Mouse (Mus musculus) heart, embryonic 10.5 days (tissue): ENCODE measurements around the gene Acp5. TPM values are rescaled to one million over a fixed set of nuclear protein-coding genes. Genes with fewer than 3 reads are reported as not detected.

Source experiments
- DNase-seq: peaks from one replicate; pipeline ENCODE4 v3.0.0-alpha.2; 2017; ENCODE audit warnings: low spot score
- H3K27ac ChIP-seq: fragments of 300-500 bp; sonication (generic); 2 replicates; pipeline ENCODE4 v1.5.1; 2016; ENCODE audit warnings: mild to moderate bottlenecking
- H3K27me3 ChIP-seq: fragments of 300-500 bp; sonication (generic); 2 replicates; pipeline ENCODE4 v1.6.1; 2016; ENCODE audit warnings: mild to moderate bottlenecking; ENCODE audit not compliant: poor library complexity, insufficient read depth, severe bottlenecking
- H3K36me3 ChIP-seq: fragments of 300-500 bp; sonication (generic); 2 replicates; pipeline ENCODE4 v1.6.1; 2016; ENCODE audit warnings: mild to moderate bottlenecking, moderate library complexity
- H3K4me1 ChIP-seq: fragments of 300-500 bp; sonication (generic); 2 replicates; pipeline ENCODE4 v1.6.1; 2016; ENCODE audit warnings: mild to moderate bottlenecking
- H3K4me3 ChIP-seq: fragments of 300-500 bp; sonication (generic); 2 replicates; pipeline ENCODE4 v1.5.1; 2016; ENCODE audit warnings: mild to moderate bottlenecking, moderate library complexity
- H3K9me3 ChIP-seq: fragments of 300-500 bp; sonication (generic); 2 replicates; pipeline ENCODE4 v1.6.1; 2016; ENCODE audit warnings: mild to moderate bottlenecking, moderate library complexity
- WGBS: fragments of 180-500 bp; shearing (Covaris S2); methylation state at CpG from one replicate; pipeline ENCODE4 v1.1.7; 2016; 5-methylcytosine and 5-hydroxymethylcytosine counted together
- polyA plus RNA-seq: library from polyadenylated mRNA; unstranded; fragments of >200 nt; fragmentation: Nextera tagmentation; extraction: Ambion mirVana; gene quantifications from 2 replicates; pipeline ENCODE4 v1.2.1, GENCODE M21; 2016

Gene Acp5
- polyA plus RNA-seq, 1 experiment from 2014 or later, result 62.3 TPM

DNA sequence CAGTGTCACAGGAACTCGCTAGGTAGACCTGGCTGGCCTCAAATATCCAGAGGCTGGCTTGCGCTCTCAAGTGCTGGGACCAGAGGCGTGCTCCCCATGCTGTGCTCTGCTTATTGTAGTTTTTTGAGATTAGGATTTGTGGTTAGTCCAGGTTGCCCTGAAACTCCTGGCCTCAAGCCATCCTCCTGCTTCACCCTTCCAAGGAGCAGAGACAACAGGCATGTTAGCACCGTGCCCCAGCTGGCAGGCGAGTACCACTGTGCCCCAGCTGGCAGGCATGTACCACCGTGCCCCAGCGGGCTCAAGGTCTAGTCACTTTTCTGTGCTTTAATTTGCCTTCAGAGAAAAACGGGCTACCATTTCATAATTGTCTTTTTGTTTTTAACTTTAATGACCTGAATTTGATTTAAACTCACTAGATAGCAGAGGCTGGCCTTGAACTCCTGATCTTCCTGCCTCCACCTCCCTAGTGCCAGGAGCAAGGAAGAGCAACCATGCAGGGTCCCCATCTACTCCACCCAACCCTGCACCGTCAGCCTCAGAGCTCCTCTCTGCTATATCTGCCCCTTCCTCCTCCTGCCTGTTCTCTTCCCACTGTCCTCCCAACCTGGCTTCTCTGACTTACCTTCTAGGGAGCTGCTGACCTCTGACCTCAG, 395 bp downstream of the Acp5 start:
- DNase-seq, result no peak
- H3K9me3 ChIP-seq, result no peaks in the 10 kb centered on the region
- H3K4me1 ChIP-seq, result peaks cover 24% of the 10 kb centered on the region
- peaks cover 37% of the 10 kb centered on the region; the same call in 1 of the 2 replicates for H3K27me3 ChIP-seq
- H3K36me3 ChIP-seq, result no peaks in the 10 kb centered on the region
- peak overlapping the region; percentile 45 for H3K4me3 ChIP-seq
- WGBS, result 76% methylated on average over 9 of the region's 9 CpGs
- H3K27ac ChIP-seq, result peak overlapping the region; percentile 77

- peaks cover 40% of the 10 kb centered on the region; the same call in 1 of the 2 replicates for H3K27me3 ChIP-seq
- no peaks in the 10 kb centered on the region for H3K36me3 ChIP-seq
- H3K4me3 ChIP-seq, result peak overlapping the region; percentile 45
- WGBS, result 78% methylated on average over 7 of the region's 7 CpGs
- peak overlapping the region; percentile 77 for H3K27ac ChIP-seq
- no peaks in the 10 kb centered on the region for H3K9me3 ChIP-seq
- peaks cover 24% of the 10 kb centered on the region for H3K4me1 ChIP-seq
- no peak for DNase-seq
Measured at GRCm38 (mm10) chr9:22134246-22134890, 1.1 kb downstream of the Acp5 start.

DNA sequence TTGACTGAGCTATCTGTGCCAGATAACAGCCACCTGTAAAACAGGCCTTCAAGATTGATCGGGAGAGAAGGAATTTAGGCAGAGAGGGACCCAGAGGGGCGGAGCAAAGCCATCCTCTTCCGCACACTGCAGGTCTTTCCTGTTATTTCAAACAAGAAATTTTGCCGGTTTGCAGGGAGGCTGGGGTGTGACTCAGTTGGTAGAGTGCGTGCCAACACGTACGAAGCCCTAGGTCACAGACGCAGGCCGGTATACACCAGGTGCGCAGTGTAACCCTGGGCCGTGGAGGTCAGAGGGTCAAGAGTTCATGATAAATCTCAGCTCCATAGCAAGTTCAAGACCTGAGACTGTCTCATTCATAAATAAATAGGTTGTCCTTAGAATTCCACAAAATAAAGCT, 3.3 kb downstream of the Acp5 start:
- Histone ChIP-seq H3K27me3 (peaks cover 34% of the 10 kb centered on the region; the same call in 1 of the 2 replicates), H3K4me3 (peak overlapping the region; percentile 53), H3K4me1 (peaks cover 24% of the 10 kb centered on the region), H3K9me3 (no peaks in the 10 kb centered on the region), H3K27ac (peak overlapping the region; percentile 74), H3K36me3 (no peaks in the 10 kb centered on the region)
- WGBS, result 37% methylated on average over 11 of the region's 11 CpGs
- DNase-seq, result no peak

DNA sequence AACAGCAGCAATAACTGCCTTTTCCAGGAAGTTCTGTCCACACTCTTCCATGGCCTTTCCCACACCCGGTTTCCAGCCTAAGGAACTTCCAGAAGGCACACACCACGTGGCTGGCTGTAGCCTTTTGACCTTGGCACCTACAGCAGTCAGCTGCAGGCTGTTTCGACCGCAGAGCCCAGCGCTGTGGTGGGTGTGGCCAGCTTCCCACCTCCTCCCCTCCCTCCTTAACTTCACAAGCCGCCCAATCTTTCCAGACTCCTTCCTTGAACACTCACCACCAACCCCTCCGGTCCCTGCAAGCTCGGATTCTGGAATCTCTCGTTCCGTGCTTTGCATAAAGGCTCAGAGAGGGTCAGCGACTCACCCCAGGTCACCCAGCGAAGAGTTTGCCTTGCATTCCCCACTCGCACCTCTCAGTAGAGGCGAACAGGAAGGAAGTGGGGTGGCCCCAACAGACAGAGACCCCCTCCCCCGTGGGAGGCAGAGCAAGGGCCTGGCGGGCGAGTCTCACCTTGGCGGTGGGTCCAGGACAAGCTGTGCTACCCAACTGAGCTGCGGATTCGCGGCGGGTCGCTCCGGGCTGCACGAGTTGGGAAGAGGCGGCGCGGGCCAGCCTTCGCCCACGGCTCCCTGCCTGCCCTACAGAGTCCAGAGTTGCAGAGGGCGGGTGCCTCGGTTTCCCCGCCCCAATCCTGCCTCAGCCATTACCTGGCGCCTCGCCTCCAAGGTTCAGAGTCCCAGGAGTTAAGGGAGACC, 4.1 kb downstream of the Acp5 start:
- Histone ChIP-seq H3K27ac (peak overlapping the region; percentile 74), H3K4me1 (peaks cover 16% of the 10 kb centered on the region), H3K9me3 (no peaks in the 10 kb centered on the region), H3K4me3 (peak overlapping the region; percentile 53), H3K36me3 (no peaks in the 10 kb centered on the region), H3K27me3 (peaks cover 32% of the 10 kb centered on the region; the same call in 1 of the 2 replicates)
- no peak for DNase-seq
- 2% methylated on average over 35 of the region's 35 CpGs for WGBS

DNA sequence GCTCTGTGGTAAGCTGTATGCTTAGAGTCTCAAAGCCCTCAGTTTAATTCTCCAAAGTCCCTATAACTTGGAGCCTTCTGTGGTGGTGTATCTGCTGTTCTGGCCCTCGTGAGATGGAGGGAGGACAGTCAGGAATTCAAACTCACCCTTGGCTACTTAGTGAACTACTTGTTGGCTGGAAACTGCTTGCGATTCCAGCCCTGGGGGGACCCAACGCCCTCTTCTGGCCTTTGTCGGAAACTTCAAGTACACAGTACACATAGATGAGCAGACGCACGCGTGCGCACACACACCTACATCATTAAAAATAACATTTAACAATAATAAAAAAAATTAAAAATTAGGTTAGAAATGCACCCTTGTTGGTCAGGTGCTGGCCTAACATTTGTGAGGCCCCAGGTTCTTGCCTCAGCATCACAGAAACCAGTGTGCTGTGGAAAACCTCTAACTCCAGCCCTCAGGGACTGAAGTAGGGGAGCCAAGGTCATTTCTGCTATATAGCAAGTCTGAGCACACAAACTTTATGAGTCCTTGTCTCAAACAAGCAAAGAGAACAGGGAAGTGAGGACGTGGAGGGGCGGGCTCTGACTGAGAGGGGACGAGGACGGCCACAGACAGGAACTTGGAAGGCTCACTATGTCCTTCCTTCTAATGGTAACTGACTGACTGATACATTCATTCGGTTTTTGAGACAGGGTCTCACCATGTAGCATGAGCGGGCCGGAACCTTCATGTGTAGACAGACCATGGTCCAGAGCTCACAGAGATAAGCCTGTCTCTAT, 10.1 kb downstream of the Acp5 start:
- Histone ChIP-seq H3K36me3 (no peaks in the 10 kb centered on the region), H3K27me3 (peaks cover 9% of the 10 kb centered on the region; the same call in 1 of the 2 replicates), H3K27ac (no peak overlapping the region), H3K4me3 (no peak overlapping the region), H3K9me3 (no peaks in the 10 kb centered on the region), H3K4me1 (peaks cover 3% of the 10 kb centered on the region; the same call in 1 of the 2 replicates)
- 88% methylated on average over 15 of the region's 15 CpGs for WGBS
- DNase-seq, result no peak

DNA sequence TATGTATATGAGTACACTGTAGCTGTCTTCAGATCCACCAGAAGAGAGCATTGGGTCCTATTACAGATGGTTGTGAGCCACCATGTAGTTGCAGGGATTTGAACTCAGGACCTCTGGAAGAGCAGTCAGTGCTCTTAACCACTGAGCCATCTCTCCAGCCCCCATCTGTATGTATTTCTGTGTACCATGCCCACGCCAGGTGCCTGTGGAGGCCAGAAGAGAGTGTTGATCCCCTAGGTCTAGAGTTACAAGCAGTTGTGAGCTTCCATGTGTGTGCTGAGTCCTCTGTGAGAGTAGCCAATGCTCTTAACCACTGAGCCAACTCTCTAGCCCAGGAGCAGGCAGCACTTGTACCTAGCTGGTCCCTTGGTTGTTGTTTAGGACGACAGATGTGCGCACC, 11.3 kb downstream of the Acp5 start:
- 87% methylated on average over 3 of the region's 3 CpGs for WGBS
- H3K9me3 ChIP-seq, result no peaks in the 10 kb centered on the region

DNA sequence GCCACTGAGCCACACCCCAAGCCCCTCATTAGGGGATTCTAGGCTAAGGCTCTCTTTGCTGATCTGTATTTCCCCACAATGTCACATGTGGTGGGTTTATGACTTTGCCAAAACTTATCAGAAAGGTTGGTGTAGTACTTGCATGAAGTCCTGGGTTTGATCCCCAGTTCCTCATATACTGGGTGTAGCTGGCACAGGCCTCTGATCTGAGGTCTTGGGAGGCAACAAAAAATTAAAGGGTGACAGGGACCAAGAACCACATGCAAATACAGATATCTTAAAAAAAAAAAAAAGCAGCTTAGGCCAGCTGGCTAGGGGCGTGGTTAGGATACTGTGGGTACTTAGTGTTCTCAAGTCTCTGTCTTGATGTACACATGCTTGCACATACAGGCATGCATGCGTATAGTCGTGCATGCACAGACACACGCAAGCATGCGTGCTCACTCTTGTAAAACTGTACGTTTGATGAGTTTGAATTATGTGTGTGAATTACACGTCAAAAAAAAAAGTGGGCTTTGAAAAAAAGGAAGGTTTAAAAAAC, 12.4 kb downstream of the Acp5 start:
- no peaks in the 10 kb centered on the region for H3K4me1 ChIP-seq
- H3K27me3 ChIP-seq, result 0 out of 2 replicates have a peak, but pooled peaks cover 3% of the 10 kb centered on the region
- H3K27ac ChIP-seq, result no peak overlapping the region
- H3K9me3 ChIP-seq, result no peaks in the 10 kb centered on the region
- no peaks in the 10 kb centered on the region for H3K36me3 ChIP-seq
- 84% methylated on average over 7 of the region's 7 CpGs for WGBS
- no peak overlapping the region for H3K4me3 ChIP-seq
- no peak for DNase-seq

More for the DNA sequence above, 11.3 kb downstream of the Acp5 start:
- H3K4me1 ChIP-seq, result no peaks in the 10 kb centered on the region
- no peaks in the 10 kb centered on the region for H3K36me3 ChIP-seq
- no peak overlapping the region for H3K27ac ChIP-seq
- no peak overlapping the region for H3K4me3 ChIP-seq
- 0 out of 2 replicates have a peak, but pooled peaks cover 3% of the 10 kb centered on the region for H3K27me3 ChIP-seq
- no peak for DNase-seq

GRCm38 (mm10) chr9:22122005-22122404, 13.5 kb downstream of the Acp5 start:
- Histone ChIP-seq H3K27me3 (0 out of 2 replicates have a peak, but pooled peaks cover 3% of the 10 kb centered on the region), H3K36me3 (no peaks in the 10 kb centered on the region), H3K9me3 (no peaks in the 10 kb centered on the region), H3K4me3 (no peak overlapping the region), H3K27ac (no peak overlapping the region), H3K4me1 (peaks cover 7% of the 10 kb centered on the region; the same call in 1 of the 2 replicates)
- DNase-seq, result no peak
- WGBS, result 63% methylated on average over 3 of the region's 3 CpGs

DNA sequence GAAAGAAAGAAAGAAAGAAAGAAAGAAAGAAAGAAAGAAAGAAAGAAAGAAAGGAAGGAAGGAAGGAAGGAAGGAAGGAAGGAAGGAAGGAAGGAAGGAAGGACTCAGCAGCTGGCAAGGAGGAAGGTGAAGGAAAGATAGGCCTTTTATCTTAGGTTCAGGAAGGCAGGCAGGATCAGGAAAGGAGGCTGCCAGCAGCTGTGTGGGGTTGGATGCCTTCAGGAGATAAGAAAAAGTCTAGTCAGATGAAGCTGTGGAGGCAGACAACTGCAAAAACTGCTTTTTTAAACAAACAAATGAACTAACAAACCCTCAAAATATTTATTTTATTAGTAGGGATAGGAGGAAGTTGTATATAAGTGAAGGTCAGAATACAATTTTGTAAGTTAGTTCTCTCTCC, 14.0 kb downstream of the Acp5 start:
- H3K36me3 ChIP-seq, result no peaks in the 10 kb centered on the region
- H3K4me3 ChIP-seq, result no peak overlapping the region
- H3K27ac ChIP-seq, result no peak overlapping the region
- no peaks in the 10 kb centered on the region for H3K27me3 ChIP-seq
- peaks cover 7% of the 10 kb centered on the region; the same call in 1 of the 2 replicates for H3K4me1 ChIP-seq
- no peaks in the 10 kb centered on the region for H3K9me3 ChIP-seq
- DNase-seq, result no peak

DNA sequence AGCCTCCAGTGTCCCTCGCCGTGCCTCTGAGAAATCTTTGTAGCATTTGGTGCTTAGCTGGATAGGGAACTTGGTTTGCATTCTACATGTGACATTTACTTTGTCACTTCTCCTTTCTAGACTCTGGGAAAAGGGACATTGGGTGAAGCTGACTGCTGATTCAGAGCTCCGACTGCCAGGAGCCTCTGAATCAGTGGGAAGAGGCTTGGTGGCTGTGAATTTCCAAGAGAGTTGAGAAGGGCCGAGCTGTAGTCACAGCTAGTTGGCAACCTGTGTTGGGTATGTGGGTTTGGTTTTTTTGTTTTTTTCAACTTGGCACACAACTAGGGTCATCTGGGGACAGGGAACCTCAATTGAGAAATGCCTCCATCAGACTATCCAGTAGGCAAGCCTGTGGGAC, 16.0 kb downstream of the Acp5 start:
- H3K9me3 ChIP-seq, result no peaks in the 10 kb centered on the region
- no peak for DNase-seq

GRCm38 (mm10) chr9:22117754-22118456, 17.6 kb downstream of the Acp5 start:
- Histone ChIP-seq H3K4me1 (peaks cover 15% of the 10 kb centered on the region), H3K27me3 (no peaks in the 10 kb centered on the region), H3K9me3 (no peaks in the 10 kb centered on the region), H3K36me3 (peaks cover 16% of the 10 kb centered on the region), H3K27ac (peak overlapping the region; percentile 92), H3K4me3 (peak overlapping the region; percentile 94)
- WGBS, result 41% methylated on average over 10 of the region's 10 CpGs
- DNase-seq, result peak; percentile 85

More for the DNA sequence above, 16.0 kb downstream of the Acp5 start:
- Histone ChIP-seq H3K4me1 (peaks cover 15% of the 10 kb centered on the region), H3K27ac (no peak overlapping the region), H3K36me3 (0 out of 2 replicates have a peak, but pooled peaks cover 2% of the 10 kb centered on the region), H3K27me3 (no peaks in the 10 kb centered on the region), H3K4me3 (no peak overlapping the region)
- WGBS, result 89% methylated on average over 4 of the region's 4 CpGs
